Mouse (Mus musculus) cerebellum, postnatal 36 days (tissue): ENCODE measurements around the gene Nr1h2.

Experiments
- DNase-seq, 2 experiments: peaks; one replicate each; pipeline ENCODE4 v3.0.0; 2021 to 2022; ENCODE audit warnings: mixed read lengths in 2 of 2

The Nr1h2 gene

GRCm38 (mm10) chr7:44548497-44549087 lies 5.2 kb downstream of the Nr1h2 start, which contains the start of gene Pold1:
Gene Pold1 (minus strand): TSS chr7:44548849.
- DNase-seq = peak; percentile 99

- DNase-seq = no peak
These were observed 6.0 kb downstream of the Nr1h2 start for GRCm38 (mm10) chr7:44547725-44548124.

GRCm38 (mm10) chr7:44547041-44547440 lies 6.7 kb downstream of the Nr1h2 start:
- DNase-seq = no peak

- no peak for DNase-seq
These were observed 7.5 kb downstream of the Nr1h2 start for GRCm38 (mm10) chr7:44546274-44546673.

GRCm38 (mm10) chr7:44543071-44543470 lies 10.7 kb downstream of the Nr1h2 start:
- DNase-seq = no peak

- no peak for DNase-seq
These were observed 11.2 kb downstream of the Nr1h2 start for GRCm38 (mm10) chr7:44542555-44542954.

GRCm38 (mm10) chr7:44538756-44539624 lies 14.8 kb downstream of the Nr1h2 start:
- no peak for DNase-seq

GRCm38 (mm10) chr7:44537496-44537895 lies 16.3 kb downstream of the Nr1h2 start:
- peak; percentile 73 to 78 for DNase-seq

- DNase-seq = no peak
These were observed 16.7 kb downstream of the Nr1h2 start for GRCm38 (mm10) chr7:44537009-44537408.

- peak; percentile 79 to 88 for DNase-seq
These were observed 17.2 kb downstream of the Nr1h2 start for GRCm38 (mm10) chr7:44536590-44536968.

GRCm38 (mm10) chr7:44535657-44536589 lies 17.8 kb downstream of the Nr1h2 start:
- no peak for DNase-seq

- no peak for DNase-seq
These were observed 18.9 kb downstream of the Nr1h2 start for GRCm38 (mm10) chr7:44534656-44535441.

GRCm38 (mm10) chr7:44534242-44534641 lies 19.5 kb downstream of the Nr1h2 start:
- no peak for DNase-seq

GRCm38 (mm10) chr7:44533746-44534045 lies 20.1 kb downstream of the Nr1h2 start:
- no peak for DNase-seq

- DNase-seq = no peak
These were observed 20.6 kb downstream of the Nr1h2 start for GRCm38 (mm10) chr7:44532918-44533745.

- no peak for DNase-seq
These were observed 21.6 kb downstream of the Nr1h2 start, which contains the start of gene Spib for GRCm38 (mm10) chr7:44531946-44532732. Gene Spib (minus strand): TSS chr7:44532071.

- no peak for DNase-seq
These were observed 22.5 kb downstream of the Nr1h2 start for GRCm38 (mm10) chr7:44531207-44531606.

GRCm38 (mm10) chr7:44530507-44530906 lies 23.2 kb downstream of the Nr1h2 start:
- DNase-seq = no peak

- DNase-seq = no peak
These were observed 24.2 kb downstream of the Nr1h2 start for GRCm38 (mm10) chr7:44529518-44529917.
